Mouse (Mus musculus) gastrocnemius, postnatal 10 days (tissue): ENCODE data around the gene Htt. TPM values are rescaled to one million over a fixed set of nuclear protein-coding genes. Genes with fewer than 3 reads are reported as not detected.

ENCODE experiments used
- DNase-seq: peaks from one replicate; pipeline ENCODE4 v3.0.0; 2021; ENCODE audit warnings: mixed read lengths
- microRNA-seq, 2 experiments: library from miRNA; unstranded; fragments of <30 nt; microRNA quantifications; one replicate each; pipeline ENCODE4 v1.2.0; 2021
- total RNA-seq, 2 experiments: library from RNA; stranded (reverse); gene quantifications; 2 replicates each; pipeline ENCODE4 v1.2.3; 2021

Htt gene
- total RNA-seq, 2 experiments from 2014 or later = 9.9 to 14.1 TPM

DNA sequence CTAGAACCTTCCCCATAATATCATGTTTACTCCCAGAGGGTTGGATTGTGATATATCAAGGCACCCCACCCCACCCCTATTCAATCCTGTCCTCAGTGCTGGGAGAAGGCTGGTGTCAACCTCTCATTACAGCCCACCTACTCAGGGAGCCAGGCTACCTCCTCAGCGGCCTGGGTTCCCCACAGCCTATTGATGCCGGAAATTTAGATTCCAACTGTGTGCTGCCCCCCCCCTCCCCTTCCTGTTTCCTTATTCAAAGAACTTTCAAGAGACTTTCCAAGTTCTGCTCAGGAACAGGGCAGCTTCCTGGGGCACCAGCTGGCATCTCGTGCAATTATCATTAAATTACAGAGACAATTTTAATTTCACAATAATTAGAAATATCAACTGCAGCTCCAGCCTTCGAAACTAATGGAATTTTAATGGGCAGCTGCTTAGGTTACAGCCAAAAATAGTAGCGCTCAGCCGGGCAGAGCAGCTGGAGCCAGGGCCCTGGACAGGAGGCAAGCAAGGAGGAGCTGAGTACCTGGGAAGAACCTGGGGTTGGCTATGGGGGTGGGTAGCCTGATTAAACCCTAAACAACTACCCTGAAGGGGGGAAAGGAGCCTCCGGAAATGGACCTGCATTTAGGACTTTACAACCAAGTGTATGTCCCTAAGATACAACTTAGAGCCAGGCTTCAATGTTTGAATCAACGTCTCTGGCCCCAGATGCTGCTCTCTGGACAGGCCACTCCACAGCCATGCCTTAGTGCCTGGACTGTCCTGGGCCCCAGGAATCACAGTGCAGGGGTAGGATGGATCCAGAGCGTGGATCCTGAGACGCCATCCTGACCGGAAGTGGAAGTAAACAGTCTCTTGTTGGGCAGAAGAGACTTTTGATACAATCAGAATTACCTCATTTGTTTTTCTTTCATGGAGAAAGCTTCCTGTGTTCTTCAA lies 170.2 kb downstream of the Htt start:
- no peak for DNase-seq

DNA sequence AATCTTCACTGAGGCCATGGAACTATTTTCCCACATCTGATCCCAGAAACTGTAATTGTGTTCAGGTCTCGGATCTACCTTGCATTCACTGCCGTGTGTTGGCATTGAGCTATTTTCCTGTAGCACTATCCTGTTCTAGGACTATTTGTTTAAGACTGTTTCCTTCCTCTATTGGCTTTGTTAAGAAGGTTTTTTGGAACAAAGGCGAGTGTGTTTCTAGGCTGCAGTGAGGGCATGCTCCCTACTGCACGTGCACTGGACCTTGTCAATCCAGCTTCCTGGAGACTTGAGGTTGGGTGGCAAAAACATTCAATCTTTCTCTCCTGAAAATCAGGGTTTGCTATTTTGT lies 170.9 kb downstream of the Htt start:
- DNase-seq = no peak

DNA sequence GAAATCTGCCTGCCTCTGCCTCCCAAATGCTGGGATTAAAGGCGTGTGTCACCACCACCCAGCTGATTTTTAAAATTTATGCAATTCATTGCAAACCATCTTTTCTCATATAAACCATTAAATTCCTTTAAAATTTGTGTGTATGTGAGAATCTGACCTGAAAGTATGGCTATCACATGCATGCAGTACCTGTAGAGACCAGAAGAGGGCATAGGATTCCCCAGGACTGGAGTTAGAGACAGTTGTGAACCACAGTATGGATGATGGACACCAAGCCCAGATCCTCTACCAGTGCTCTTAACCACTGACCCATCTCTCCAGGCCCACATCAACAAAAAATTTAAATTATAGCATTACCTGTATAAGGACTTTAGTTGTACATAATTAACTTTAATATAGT lies 171.9 kb downstream of the Htt start:
- DNase-seq = no peak

DNA sequence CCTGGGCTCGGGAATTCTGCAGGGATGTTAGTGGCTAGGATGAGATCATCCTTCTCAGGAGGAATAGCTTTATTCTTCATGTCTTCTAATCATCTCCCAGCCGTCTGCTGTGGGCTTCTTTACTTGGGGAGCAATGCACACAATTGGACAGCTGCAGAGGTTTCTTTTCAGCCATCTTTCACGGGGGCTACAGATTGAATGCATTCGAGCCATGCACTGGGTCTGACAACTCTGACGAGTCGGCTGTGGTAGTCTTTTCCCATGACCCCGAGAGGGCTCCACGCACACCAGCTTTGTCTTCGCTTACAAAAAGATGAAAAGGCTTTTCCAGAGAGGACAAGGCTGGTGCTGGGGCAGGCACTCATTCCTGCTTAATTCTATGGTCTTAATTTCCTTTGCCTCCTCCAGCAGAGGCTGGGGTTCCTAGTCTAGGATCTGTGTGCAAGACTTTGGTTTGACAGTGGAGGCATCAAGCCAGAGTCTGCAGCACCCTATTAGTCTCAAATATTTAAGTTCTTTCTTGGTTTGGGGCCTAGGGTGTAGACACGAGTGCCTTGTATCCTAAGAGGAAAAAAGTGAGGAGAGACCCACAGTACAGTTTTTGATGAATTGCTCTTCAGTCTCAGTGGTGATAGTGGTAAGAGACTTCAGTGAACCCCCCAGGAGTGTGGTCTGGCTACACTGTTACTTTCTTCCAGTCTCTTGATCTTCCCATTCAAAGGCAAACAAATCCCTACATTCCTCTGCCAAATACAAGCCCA lies 180.3 kb downstream of the Htt start:
- no peak for DNase-seq

DNA sequence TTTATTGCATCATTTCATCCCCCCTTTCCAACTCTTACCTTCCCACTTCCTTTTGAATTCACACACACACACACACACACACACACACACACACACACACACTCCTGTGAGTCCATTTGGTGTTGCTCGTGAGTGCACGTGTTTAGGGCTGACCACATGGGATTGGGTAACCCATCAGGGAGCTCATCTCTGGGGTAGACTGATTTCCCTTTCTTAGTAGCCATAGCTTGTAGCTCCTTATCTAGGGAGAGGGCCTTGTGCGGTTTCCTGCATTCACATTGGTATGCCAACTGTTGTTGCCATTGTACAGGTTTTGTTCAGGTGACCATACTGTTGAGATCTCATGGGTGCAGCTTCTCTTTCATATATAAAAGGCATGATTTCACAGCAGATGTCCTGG lies 181.9 kb downstream of the Htt start:
- DNase-seq = no peak

- peak; percentile 85 for DNase-seq
Observed at GRCm38 (mm10) chr5:34948861-34949760, 187.6 kb downstream of the Htt start, which contains the start of gene Rgs12. Gene Rgs12 (plus strand): TSS chr5:34949445.

DNA sequence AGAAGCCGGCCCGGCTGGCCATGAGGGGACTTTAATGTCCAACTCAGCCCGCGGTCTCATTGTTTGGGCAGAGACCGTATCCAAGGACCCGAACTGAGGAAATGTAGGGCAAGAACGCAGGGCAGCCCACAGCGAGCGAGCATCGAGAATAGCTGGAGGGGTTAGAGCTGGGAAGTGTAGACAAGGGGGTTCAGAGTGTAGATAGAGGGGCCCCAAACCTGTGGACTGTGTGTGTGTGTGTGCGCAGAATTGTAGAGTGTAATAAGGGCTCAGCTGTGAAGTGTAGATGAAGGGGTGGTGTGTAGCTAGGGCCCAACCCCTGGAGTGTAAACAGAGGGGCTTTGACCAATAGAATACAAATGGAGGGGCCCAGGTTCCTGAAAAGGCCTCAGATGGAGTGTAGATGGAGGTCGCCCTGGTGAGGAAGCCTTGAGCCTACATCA lies 188.2 kb downstream of the Htt start:
- DNase-seq = no peak

DNA sequence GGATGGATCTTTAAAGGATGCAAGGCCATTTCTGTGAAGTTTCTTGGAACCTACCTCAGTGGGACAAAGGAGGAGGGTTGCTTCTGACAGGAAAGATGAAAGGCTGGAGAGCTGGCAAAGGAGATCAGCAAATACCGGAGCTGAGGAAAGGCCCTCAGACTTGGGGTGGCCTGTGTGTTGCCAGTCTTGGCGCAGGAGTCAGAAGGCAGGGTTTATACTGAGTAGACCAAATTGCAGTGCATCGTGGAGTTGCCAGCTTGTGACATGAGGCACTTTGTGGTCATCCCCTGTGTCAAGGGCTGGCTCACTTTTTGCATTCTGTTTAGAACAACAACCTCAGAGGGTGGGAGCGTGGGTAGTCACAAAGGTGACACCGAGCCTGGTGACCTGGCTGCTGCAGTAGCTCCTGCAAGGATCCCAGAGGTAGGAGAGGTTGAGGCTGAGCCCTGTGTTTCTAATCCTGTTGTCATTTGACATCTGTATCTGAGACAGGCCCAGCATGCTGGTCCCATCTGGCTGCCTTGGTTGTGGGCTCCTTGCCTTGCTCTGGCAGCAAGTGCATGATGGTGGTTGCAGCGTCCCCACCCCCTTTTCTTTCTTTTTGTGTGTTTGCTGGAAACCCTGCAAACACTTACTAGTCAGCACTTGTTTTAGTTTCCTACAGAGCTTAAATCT lies 189.1 kb downstream of the Htt start:
- DNase-seq = no peak

- DNase-seq = peak; percentile 51
Observed at GRCm38 (mm10) chr5:34951161-34951834, 189.8 kb downstream of the Htt start.

- no peak for DNase-seq
Observed at GRCm38 (mm10) chr5:34954508-34954907, 193.0 kb downstream of the Htt start.

DNA sequence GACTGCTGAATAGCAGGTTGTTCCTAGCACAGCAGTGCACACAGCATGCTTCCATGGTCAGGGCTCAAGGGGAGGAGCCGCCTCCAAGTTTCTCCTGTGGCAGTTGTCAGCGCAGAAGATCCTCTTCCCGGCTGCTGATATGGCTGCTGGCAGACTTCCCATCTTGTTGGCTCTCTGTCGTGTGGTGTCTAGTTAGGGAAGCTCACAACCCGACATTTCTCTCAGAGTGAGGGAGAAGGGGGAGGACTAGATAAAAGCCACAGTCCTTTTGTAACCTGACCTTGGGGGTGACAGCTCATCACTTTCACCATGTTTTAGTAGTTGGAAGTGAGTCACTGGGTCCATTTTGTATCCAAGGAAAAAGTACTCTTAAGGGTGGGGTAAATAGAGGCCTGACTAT lies 194.1 kb downstream of the Htt start:
- peak; percentile 40 for DNase-seq

GRCm38 (mm10) chr5:34956151-34956550 lies 194.6 kb downstream of the Htt start:
- no peak for DNase-seq

DNA sequence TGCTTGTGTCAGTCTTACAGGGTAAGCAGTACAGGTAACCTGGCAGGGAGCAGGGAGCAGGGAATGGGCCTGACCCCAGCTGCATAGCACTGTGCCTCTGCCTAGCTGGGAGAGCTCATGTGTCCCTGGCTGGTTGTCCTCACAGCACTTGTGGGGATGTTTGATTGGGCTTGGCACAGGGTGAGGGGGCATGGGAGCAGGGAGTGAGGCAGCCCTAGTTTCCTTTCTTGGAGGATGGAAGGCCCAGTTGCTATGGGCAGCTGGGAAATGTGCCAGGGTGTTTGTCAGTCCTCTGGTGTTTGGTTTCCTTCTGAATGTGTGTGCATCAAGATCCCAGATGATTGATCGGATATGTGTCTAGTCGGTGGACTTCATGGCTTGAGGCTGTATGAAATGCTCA lies 195.5 kb downstream of the Htt start:
- DNase-seq = peak; percentile 33

GRCm38 (mm10) chr5:34960021-34960420 lies 198.5 kb downstream of the Htt start:
- no peak for DNase-seq

Small RNA genes within 50 kb of the gene (microRNA-seq; reads per million reads assigned to microRNA genes)
- gene Mir467g = 0 reads per million in 2 experiments

Other genes starting within 250 kb of the Htt start
- 1 to 10 TPM; 3.3 to 6.0 TPM for gene Tnip2, start 247.7 kb upstream of the Htt start, total RNA-seq
- 1 to 10 TPM; 3.3 to 6.2 TPM for gene Sh3bp2, start 235.9 kb upstream of the Htt start, total RNA-seq
- 100 to 1,000 TPM in 1 of 2 experiments, 10 to 100 TPM in 1; 92.4 to 125 TPM for gene Add1, start 188.1 kb upstream of the Htt start, total RNA-seq
- gene Mfsd10, start 124.5 kb upstream of the Htt start, total RNA-seq = 10 to 100 TPM; 15.0 to 17.5 TPM
- gene Nop14, start 101.6 kb upstream of the Htt start, total RNA-seq = 10 to 100 TPM; 11.0 to 14.4 TPM
- gene Grk4, start 101.4 kb upstream of the Htt start, total RNA-seq = 1 to 10 TPM; 1.4 to 1.5 TPM
- gene Msantd1, start 146.3 kb downstream of the Htt start, total RNA-seq = under 1 TPM; 0.14 to 0.97 TPM
- gene Rgs12, start 187.7 kb downstream of the Htt start, total RNA-seq = 10 to 100 TPM; 13.7 to 16.6 TPM